Mouse (Mus musculus): ENCODE results near the gene Cd180. TPM values are rescaled to one million over a fixed set of nuclear protein-coding genes. Genes with fewer than 3 reads are reported as not detected.

Gene Cd180
- polyA plus RNA-seq, 2 experiments, result 1.4 to 1.6 TPM

DNA sequence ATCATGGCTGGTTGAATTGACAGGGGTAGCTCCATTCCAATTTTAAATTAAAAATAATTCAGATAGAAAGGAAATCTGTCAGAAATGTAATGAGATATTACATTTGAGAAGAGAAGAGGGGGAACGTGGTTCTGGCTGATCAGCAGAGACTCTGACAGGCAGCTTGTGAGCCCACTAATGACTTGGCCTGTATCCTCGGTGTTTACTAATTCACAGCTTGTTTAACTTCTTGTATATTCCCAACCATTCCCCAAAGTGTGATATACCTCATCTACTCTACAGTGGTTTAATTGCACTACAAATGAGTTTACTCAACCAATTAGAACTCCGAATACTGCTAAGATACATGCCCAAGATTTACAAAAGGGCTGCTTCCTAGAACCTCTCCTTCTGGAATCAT lies 85.9 kb downstream of the Cd180 start:
- DNase-seq (ENCODE audit: low read depth in 3 of 3, low spot score in 3 of 3) (no peak), ATAC-seq (ENCODE audit: insufficient read depth) (no peak)
- Histone ChIP-seq H3K4me1 (replicated peaks; ENCODE audit: control insufficient read depth in 2 of 2, insufficient read depth in 2 of 2, low read length in 1 of 2) (peaks cover 0 to 3% of the 10 kb centered on the region in 2 experiments; a peak in 2 of 4 replicates), H3K36me3 (replicated peaks; ENCODE audit: control insufficient read depth, insufficient read depth, low read depth) (no peaks in the 10 kb centered on the region), H3K4me3 (ENCODE audit: insufficient read depth in 1 of 2, low read depth in 2 of 2, low read length in 2 of 2) (no peak overlapping the region), H3K27me3 (ENCODE audit: control insufficient read depth, insufficient read depth, low read length) (no peaks in the 10 kb centered on the region), H3K4me2 (ENCODE audit: low read depth) (no peak overlapping the region), H3K9ac (replicated peaks) (no peak overlapping the region), H3K27ac (no peak overlapping the region), H3K9me3 (ENCODE audit: control insufficient read depth, low read length) (no peaks in the 10 kb centered on the region)
- WGBS (ENCODE audit: insufficient replicate concordance), result 77% methylated on average over 3 of the region's 3 CpGs
- TF ChIP-seq EP300 (IDR thresholded peaks at IDR 0.05; ENCODE audit: low read depth) (no peak), CTCF (IDR thresholded peaks at IDR 0.05; ENCODE audit: low read depth) (no peak)

- no peaks in the 10 kb centered on the region for H3K9me3 ChIP-seq (ENCODE audit: control insufficient read depth, low read length)
- DNase-seq (ENCODE audit: low read depth in 3 of 3, low spot score in 3 of 3), result no peak
- no peaks in the 10 kb centered on the region for H3K36me3 ChIP-seq (replicated peaks; ENCODE audit: control insufficient read depth, insufficient read depth, low read depth)
- H3K27me3 ChIP-seq (ENCODE audit: control insufficient read depth, insufficient read depth, low read length), result no peaks in the 10 kb centered on the region
- TF ChIP-seq CTCF (IDR thresholded peaks at IDR 0.05; ENCODE audit: low read depth), result no peak
- TF ChIP-seq EP300 (IDR thresholded peaks at IDR 0.05; ENCODE audit: low read depth), result no peak
- H3K27ac ChIP-seq, result no peak overlapping the region
- H3K4me2 ChIP-seq (ENCODE audit: low read depth), result no peak overlapping the region
- H3K4me1 ChIP-seq (replicated peaks; ENCODE audit: control insufficient read depth in 2 of 2, insufficient read depth in 2 of 2, low read length in 1 of 2), result peaks cover 0 to 1% of the 10 kb centered on the region in 2 experiments; a peak in 1 of 4 replicates
- ATAC-seq (ENCODE audit: insufficient read depth), result no peak
- H3K4me3 ChIP-seq (ENCODE audit: insufficient read depth in 1 of 2, low read depth in 2 of 2, low read length in 2 of 2), result no peak overlapping the region
- WGBS (ENCODE audit: insufficient replicate concordance), result 74% methylated on average over 7 of the region's 7 CpGs
- no peak overlapping the region for H3K9ac ChIP-seq (replicated peaks)
Observed at GRCm38 (mm10) chr13:102783531-102784310, 90.4 kb downstream of the Cd180 start.

- Histone ChIP-seq H3K9ac (replicated peaks) (no peak overlapping the region), H3K36me3 (replicated peaks; ENCODE audit: control insufficient read depth, insufficient read depth, low read depth) (no peaks in the 10 kb centered on the region), H3K27me3 (ENCODE audit: control insufficient read depth, insufficient read depth, low read length) (no peaks in the 10 kb centered on the region), H3K27ac (no peak overlapping the region), H3K4me2 (ENCODE audit: low read depth) (no peak overlapping the region), H3K4me1 (replicated peaks; ENCODE audit: control insufficient read depth in 2 of 2, insufficient read depth in 2 of 2, low read length in 1 of 2) (no peaks in the 10 kb centered on the region), H3K9me3 (ENCODE audit: control insufficient read depth, low read length) (no peaks in the 10 kb centered on the region), H3K4me3 (ENCODE audit: insufficient read depth in 1 of 2, low read depth in 2 of 2, low read length in 2 of 2) (no peak overlapping the region)
- WGBS (ENCODE audit: insufficient replicate concordance), result 76% methylated on average over 10 of the region's 10 CpGs
- TF ChIP-seq EP300 (IDR thresholded peaks at IDR 0.05; ENCODE audit: low read depth) (no peak), CTCF (IDR thresholded peaks at IDR 0.05; ENCODE audit: low read depth) (no peak)
- no peak for ATAC-seq (ENCODE audit: insufficient read depth)
- no peak for DNase-seq (ENCODE audit: low read depth in 3 of 3, low spot score in 3 of 3)
Observed at GRCm38 (mm10) chr13:102786666-102787230, 93.4 kb downstream of the Cd180 start.

All from liver, embryonic 14.5 days (tissue).